Mouse (Mus musculus): ENCODE results near the gene Astn1. TPM values are rescaled to one million over a fixed set of nuclear protein-coding genes. Genes with fewer than 3 reads are reported as not detected.

Astn1 gene
- total RNA-seq (2021), result 10 to 100 TPM in 1 of 2 experiments, 1 to 10 TPM in 1; 8.5 to 10.7 TPM
- long read RNA-seq, experiment 1, partial matches to known transcripts, result 0 of 1 reads
- long read RNA-seq, experiment 1, other reads (novel, unspliced or antisense), result 1 of 1 reads
- long read RNA-seq, experiment 2, partial matches to known transcripts, result 0 of 2 reads
- long read RNA-seq, experiment 2, other reads (novel, unspliced or antisense), result 2 of 2 reads

GRCm38 (mm10) chr1:158361964-158362291, at the start of gene Astn1:
TSS of gene Astn1 (plus strand) at chr1:158362273.
- DNase-seq (ENCODE audit: low spot score in 2 of 2), result no peak

GRCm38 (mm10) chr1:158323325-158323724, 38.7 kb upstream of the Astn1 start:
- no peak for DNase-seq (ENCODE audit: low spot score in 2 of 2)

GRCm38 (mm10) chr1:158328126-158328525, 33.9 kb upstream of the Astn1 start:
- no peak for DNase-seq (ENCODE audit: low spot score in 2 of 2)

GRCm38 (mm10) chr1:158328839-158329238, 33.2 kb upstream of the Astn1 start:
- DNase-seq (ENCODE audit: low spot score in 2 of 2), result no peak

GRCm38 (mm10) chr1:158343243-158343714, 18.8 kb upstream of the Astn1 start:
- DNase-seq (ENCODE audit: low spot score in 2 of 2), result no peak

GRCm38 (mm10) chr1:158353656-158354371, 8.3 kb upstream of the Astn1 start:
- DNase-seq (ENCODE audit: low spot score in 2 of 2), result no peak

- no peak for DNase-seq (ENCODE audit: low spot score in 2 of 2)
These were observed 6.7 kb upstream of the Astn1 start for GRCm38 (mm10) chr1:158355177-158356050.

- DNase-seq (ENCODE audit: low spot score in 2 of 2), result peak; percentile 38 to 57
These were observed 6.0 kb upstream of the Astn1 start, which contains the start of gene Brinp2 for GRCm38 (mm10) chr1:158356051-158356461. TSS of gene Brinp2 (minus strand) at chr1:158356326.

GRCm38 (mm10) chr1:158362292-158363101, 424 bp downstream of the Astn1 start:
- no peak for DNase-seq (ENCODE audit: low spot score in 2 of 2)

GRCm38 (mm10) chr1:158364461-158364860, 2.4 kb downstream of the Astn1 start:
- DNase-seq (ENCODE audit: low spot score in 2 of 2), result no peak

- DNase-seq (ENCODE audit: low spot score in 2 of 2), result no peak
These were observed 20.2 kb downstream of the Astn1 start for GRCm38 (mm10) chr1:158382277-158382676.

- DNase-seq (ENCODE audit: low spot score in 2 of 2), result no peak
These were observed 21.1 kb downstream of the Astn1 start for GRCm38 (mm10) chr1:158383210-158383609.

- no peak for DNase-seq (ENCODE audit: low spot score in 2 of 2)
These were observed 23.2 kb downstream of the Astn1 start for GRCm38 (mm10) chr1:158385311-158385710.

- no peak for DNase-seq (ENCODE audit: low spot score in 2 of 2)
These were observed 24.7 kb downstream of the Astn1 start for GRCm38 (mm10) chr1:158386781-158387180.

- DNase-seq (ENCODE audit: low spot score in 2 of 2), result no peak
These were observed 26.9 kb downstream of the Astn1 start for GRCm38 (mm10) chr1:158388995-158389394.

GRCm38 (mm10) chr1:158390693-158391092, 28.6 kb downstream of the Astn1 start:
- DNase-seq (ENCODE audit: low spot score in 2 of 2), result no peak

- DNase-seq (ENCODE audit: low spot score in 2 of 2), result no peak
These were observed 35.0 kb downstream of the Astn1 start for GRCm38 (mm10) chr1:158397058-158397457.

- no peak for DNase-seq (ENCODE audit: low spot score in 2 of 2)
These were observed 38.8 kb downstream of the Astn1 start for GRCm38 (mm10) chr1:158400898-158401297.

- no peak for DNase-seq (ENCODE audit: low spot score in 2 of 2)
These were observed 44.1 kb downstream of the Astn1 start for GRCm38 (mm10) chr1:158405899-158406769.

GRCm38 (mm10) chr1:158408124-158408523, 46.1 kb downstream of the Astn1 start:
- no peak for DNase-seq (ENCODE audit: low spot score in 2 of 2)

Measured in adrenal gland, postnatal 4 days (tissue).